In genomic region chr5:92082821-92083401, GRCm38 (mm10) we compare ENCODE assay signal across 8 mouse cellular contexts. TPM values are rescaled to one million over a fixed set of nuclear protein-coding genes. Genes with fewer than 3 reads are reported as not detected.
A peak's percentile ranks its signal among the peaks of the same experiment; 100 is the strongest.
DNase-seq lines count a peak whose midpoint lies in the region; ATAC-seq and TF ChIP-seq lines count a peak whose summit lies in the region.

No protein-coding gene starts in this region.

- ATAC-seq in forebrain, embryonic 15.5 days (replicated peaks): peak; percentile 73; the same call in 1 of the 2 replicates
- peak; percentile 80 for ATAC-seq in hindbrain, embryonic 11.5 days (ENCODE audit: low FRiP score)

- H3K27me3 ChIP-seq in forebrain, embryonic 15.5 days: no peaks in the 10 kb centered on the region
- H3K27me3 ChIP-seq in hindbrain, embryonic 11.5 days (ENCODE audit: control insufficient read depth, insufficient read depth, low read length): no peaks in the 10 kb centered on the region

- TF ChIP-seq POLR2A in bone marrow macrophage, adult 2 months (IDR thresholded peaks at IDR 0.05; ENCODE audit: borderline replicate concordance, low read depth, low read length): no peak

- H3K27ac ChIP-seq in bone marrow macrophage, adult 2 months (ENCODE audit: insufficient read depth, low read depth, low read length): peak overlapping the region; percentile 88
- peak overlapping the region; percentile 99 for H3K27ac ChIP-seq in forebrain, embryonic 15.5 days (replicated peaks)
- peak overlapping the region; percentile 98 for H3K27ac ChIP-seq in hindbrain, embryonic 11.5 days (ENCODE audit: low read depth, low read length)
- peak overlapping the region; percentile 34; the same call in 1 of the 2 replicates for H3K27ac ChIP-seq in macrophage

- H3K36me3 ChIP-seq in forebrain, embryonic 15.5 days: no peaks in the 10 kb centered on the region
- H3K36me3 ChIP-seq in hindbrain, embryonic 11.5 days (ENCODE audit: control insufficient read depth, insufficient read depth, low read length): no peaks in the 10 kb centered on the region
- no peaks in the 10 kb centered on the region for H3K36me3 ChIP-seq in macrophage (ENCODE audit: inconsistent target)

- peak overlapping the region; percentile 97 for H3K9ac ChIP-seq in forebrain, embryonic 15.5 days (replicated peaks)
- peak overlapping the region; percentile 87 for H3K9ac ChIP-seq in hindbrain, embryonic 11.5 days (ENCODE audit: low read depth, low read length)

- no peaks in the 10 kb centered on the region for H3K9me3 ChIP-seq in forebrain, embryonic 15.5 days
- no peaks in the 10 kb centered on the region for H3K9me3 ChIP-seq in hindbrain, embryonic 11.5 days (ENCODE audit: control insufficient read depth, low read length)

- WGBS in forebrain, embryonic 15.5 days: under 1% methylated on average over 48 of the region's 55 CpGs
- 0% methylated on average over 55 of the region's 55 CpGs for WGBS in hindbrain, embryonic 11.5 days
- under 1% methylated on average over 55 of the region's 55 CpGs for WGBS in macrophage (ENCODE audit: missing documents)

- TF ChIP-seq CTCF in bone marrow macrophage, adult 2 months (IDR thresholded peaks at IDR 0.05; ENCODE audit: low read depth, low read length): no peak

- H3K4me2 ChIP-seq in forebrain, embryonic 15.5 days (replicated peaks): peak overlapping the region; percentile 58
- peak overlapping the region; percentile 74 for H3K4me2 ChIP-seq in hindbrain, embryonic 11.5 days (replicated peaks; ENCODE audit: low read depth, low read length)

- peak; percentile 65 for DNase-seq in MN1 (ENCODE audit: low spot score)
- peak; percentile 78 for DNase-seq in hindbrain, embryonic 11.5 days (ENCODE audit: low spot score)
- DNase-seq in layer of hippocampus, postnatal 36 days: peak; percentile 64 to 73
- peak; percentile 73 for DNase-seq in right cerebral cortex, postnatal 25 days
- no peak for DNase-seq in yolk sac, embryonic 10.5 days (ENCODE audit: low spot score)

- peak overlapping the region; percentile 89 for H3K4me3 ChIP-seq in bone marrow macrophage, adult 2 months (ENCODE audit: insufficient read depth, low read length)
- H3K4me3 ChIP-seq in forebrain, embryonic 15.5 days: peak overlapping the region; percentile 98
- H3K4me3 ChIP-seq in hindbrain, embryonic 11.5 days (ENCODE audit: low read depth, low read length): peak overlapping the region; percentile 64
- peak overlapping the region; percentile 62 for H3K4me3 ChIP-seq in macrophage (ENCODE audit: inconsistent target)

- H3K4me1 ChIP-seq in bone marrow macrophage, adult 2 months (ENCODE audit: control insufficient read depth, insufficient read depth, low read length): peaks cover 24% of the 10 kb centered on the region
- H3K4me1 ChIP-seq in forebrain, embryonic 15.5 days: peaks cover 34% of the 10 kb centered on the region
- no peaks in the 10 kb centered on the region for H3K4me1 ChIP-seq in hindbrain, embryonic 11.5 days (replicated peaks; ENCODE audit: control insufficient read depth, insufficient read depth, low read length)

- peaks cover 50% of the 10 kb centered on the region for H3K79me2 ChIP-seq in macrophage (ENCODE audit: inconsistent target)

RNA-seq across cellular contexts. Expression of gene G3bp2, which starts 0.6 kb away (rescaled TPM):
- polyA plus RNA-seq in bone marrow macrophage, adult 2 months (2012; ENCODE audit: insufficient read depth, insufficient read length, missing spikeins): 100 and 112 TPM in 2 replicates
- 323 and 349 TPM in 2 replicates for polyA plus RNA-seq in forebrain, embryonic 15.5 days (2015; fragmentation: Nextera tagmentation; extraction: Ambion mirVana)
- 333 and 359 TPM in 2 replicates for polyA plus RNA-seq in hindbrain, embryonic 11.5 days (2014; fragmentation: Nextera tagmentation; extraction: Ambion mirVana)
- 100 to 1,000 TPM; 230 to 257 TPM for total RNA-seq in layer of hippocampus, postnatal 36 days (2021)
- total RNA-seq in macrophage (2018; cell fraction: chromatin; rRNA removed): 100 to 1,000 TPM in 8 of 26 experiments, 10 to 100 TPM in 18; 15.3 to 144 (median 80.7) TPM
- 100 to 1,000 TPM in 13 of 26 experiments, 10 to 100 TPM in 13; 70.1 to 161 (median 99.7) TPM for total RNA-seq in macrophage (2018; cell fraction: cytosol; rRNA removed)
- 100 to 1,000 TPM in 15 of 26 experiments, 10 to 100 TPM in 11; 40.0 to 185 (median 107) TPM for total RNA-seq in macrophage (2018; cell fraction: nucleus; rRNA removed)
- 76.9 to 105 TPM (median 87.9 TPM) in 3 replicates for polyA plus RNA-seq in macrophage (2018)

RNA-seq across cellular contexts. Expression of gene Cdkl2, which starts 39.2 kb away (rescaled TPM):
- polyA plus RNA-seq in bone marrow macrophage, adult 2 months (2012; ENCODE audit: insufficient read depth, insufficient read length, missing spikeins): 5.4 and 5.8 TPM in 2 replicates
- 6.2 and 6.4 TPM in 2 replicates for polyA plus RNA-seq in forebrain, embryonic 15.5 days (2015; fragmentation: Nextera tagmentation; extraction: Ambion mirVana)
- polyA plus RNA-seq in hindbrain, embryonic 11.5 days (2014; fragmentation: Nextera tagmentation; extraction: Ambion mirVana): 1.4 and 1.7 TPM in 2 replicates
- 10 to 100 TPM; 39.8 to 42.5 TPM for total RNA-seq in layer of hippocampus, postnatal 36 days (2021)
- total RNA-seq in macrophage (2018; cell fraction: chromatin; rRNA removed): 10 to 100 TPM in 3 of 26 experiments, 1 to 10 TPM in 23; 1.6 to 15.6 (median 3.9) TPM
- total RNA-seq in macrophage (2018; cell fraction: cytosol; rRNA removed): 1 to 10 TPM in 23 of 26 experiments, under 1 TPM in 3; 0.81 to 4.5 (median 2.4) TPM
- 10 to 100 TPM in 1 of 26 experiments, 1 to 10 TPM in 25; 1.4 to 11.8 (median 3.5) TPM for total RNA-seq in macrophage (2018; cell fraction: nucleus; rRNA removed)
- 2.2 to 3.1 TPM (median 3.1 TPM) in 3 replicates for polyA plus RNA-seq in macrophage (2018)

RNA-seq across cellular contexts. Expression of gene Uso1, which starts 54.8 kb away (rescaled TPM):
- 44.4 and 47.3 TPM in 2 replicates for polyA plus RNA-seq in bone marrow macrophage, adult 2 months (2012; ENCODE audit: insufficient read depth, insufficient read length, missing spikeins)
- polyA plus RNA-seq in forebrain, embryonic 15.5 days (2015; fragmentation: Nextera tagmentation; extraction: Ambion mirVana): 42.1 and 45.8 TPM in 2 replicates
- polyA plus RNA-seq in hindbrain, embryonic 11.5 days (2014; fragmentation: Nextera tagmentation; extraction: Ambion mirVana): 31.3 and 34.1 TPM in 2 replicates
- 10 to 100 TPM; 84.3 to 84.7 TPM for total RNA-seq in layer of hippocampus, postnatal 36 days (2021)
- 100 to 1,000 TPM in 20 of 26 experiments, 10 to 100 TPM in 6; 78.1 to 135 (median 108) TPM for total RNA-seq in macrophage (2018; cell fraction: chromatin; rRNA removed)
- total RNA-seq in macrophage (2018; cell fraction: cytosol; rRNA removed): 10 to 100 TPM; 42.8 to 63.5 (median 55.3) TPM
- total RNA-seq in macrophage (2018; cell fraction: nucleus; rRNA removed): 100 to 1,000 TPM in 9 of 26 experiments, 10 to 100 TPM in 17; 70.1 to 131 (median 96.5) TPM
- 47.9 to 67.1 TPM (median 62.5 TPM) in 3 replicates for polyA plus RNA-seq in macrophage (2018)

Comparison
In these comparisons a context has a peak if more than half of its experiments do, and no peak if none do; other contexts are left out.
1. H3K27ac ChIP-seq: peak in every context shown above with its lines; median percentile 99 in forebrain, embryonic 15.5 days; 98 in hindbrain, embryonic 11.5 days; 88 in bone marrow macrophage, adult 2 months; 34 in macrophage.